Mouse (Mus musculus) cerebellum, adult (tissue): ENCODE results near the gene Notch1.

Experiments used
- ATAC-seq: cut with Nextera tagmentation; 2 replicates; pipeline ENCODE4 v1.9.2; 2017; ENCODE audit warnings: mild to moderate bottlenecking, moderate library complexity, mixed read lengths; ENCODE audit not compliant: insufficient number of reproducible peaks, low FRiP score, low TSS enrichment

The Notch1 gene

DNA sequence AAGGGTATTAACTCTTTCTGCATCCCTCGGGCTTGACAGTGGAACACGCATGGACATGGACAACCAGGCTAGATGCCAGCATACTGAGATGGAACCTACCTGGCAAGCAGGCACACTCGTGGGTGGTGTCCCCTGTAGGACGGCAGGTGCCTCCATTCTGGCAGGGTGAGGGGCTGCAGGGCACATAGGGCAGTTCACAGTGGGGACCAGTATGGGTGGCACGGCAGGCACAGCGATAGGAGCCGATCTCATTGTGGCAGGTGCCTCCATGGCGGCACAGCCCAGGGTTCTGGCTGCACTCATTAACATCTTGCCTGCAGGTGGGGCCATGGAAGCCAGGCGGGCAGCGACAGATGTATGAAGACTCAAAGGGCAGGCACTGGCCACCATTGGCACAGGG, 32.3 kb downstream of the Notch1 start:
- no peak for ATAC-seq

GRCm38 (mm10) chr2:26483230-26483869, 33.1 kb downstream of the Notch1 start:
- ATAC-seq: no peak

GRCm38 (mm10) chr2:26482824-26483223, 33.6 kb downstream of the Notch1 start:
- no peak for ATAC-seq

GRCm38 (mm10) chr2:26481724-26482495, 34.6 kb downstream of the Notch1 start:
- no peak for ATAC-seq

- ATAC-seq: no peak
Observed at GRCm38 (mm10) chr2:26480911-26481310, 35.6 kb downstream of the Notch1 start.

- no peak for ATAC-seq
Observed at GRCm38 (mm10) chr2:26478685-26479205, 37.7 kb downstream of the Notch1 start.

DNA sequence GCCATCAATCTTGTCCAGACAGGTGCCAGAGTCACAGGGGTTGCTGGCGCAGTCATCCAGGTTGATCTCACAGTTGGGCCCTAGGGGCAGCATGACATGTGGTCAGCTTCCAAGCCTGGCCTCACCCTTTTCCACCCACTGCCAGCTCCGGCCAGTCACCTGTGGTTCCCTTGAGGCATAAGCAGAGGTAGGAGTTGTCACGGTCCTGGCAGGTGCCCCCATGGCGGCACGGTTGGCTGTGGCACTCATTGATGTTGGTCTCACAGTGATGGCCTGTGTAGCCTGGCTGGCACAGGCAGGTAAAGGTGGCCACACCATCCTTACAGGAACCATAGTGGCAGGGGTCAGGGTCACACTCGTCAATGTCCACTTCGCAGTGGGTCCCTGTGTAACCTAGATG, 38.6 kb downstream of the Notch1 start:
- no peak for ATAC-seq

DNA sequence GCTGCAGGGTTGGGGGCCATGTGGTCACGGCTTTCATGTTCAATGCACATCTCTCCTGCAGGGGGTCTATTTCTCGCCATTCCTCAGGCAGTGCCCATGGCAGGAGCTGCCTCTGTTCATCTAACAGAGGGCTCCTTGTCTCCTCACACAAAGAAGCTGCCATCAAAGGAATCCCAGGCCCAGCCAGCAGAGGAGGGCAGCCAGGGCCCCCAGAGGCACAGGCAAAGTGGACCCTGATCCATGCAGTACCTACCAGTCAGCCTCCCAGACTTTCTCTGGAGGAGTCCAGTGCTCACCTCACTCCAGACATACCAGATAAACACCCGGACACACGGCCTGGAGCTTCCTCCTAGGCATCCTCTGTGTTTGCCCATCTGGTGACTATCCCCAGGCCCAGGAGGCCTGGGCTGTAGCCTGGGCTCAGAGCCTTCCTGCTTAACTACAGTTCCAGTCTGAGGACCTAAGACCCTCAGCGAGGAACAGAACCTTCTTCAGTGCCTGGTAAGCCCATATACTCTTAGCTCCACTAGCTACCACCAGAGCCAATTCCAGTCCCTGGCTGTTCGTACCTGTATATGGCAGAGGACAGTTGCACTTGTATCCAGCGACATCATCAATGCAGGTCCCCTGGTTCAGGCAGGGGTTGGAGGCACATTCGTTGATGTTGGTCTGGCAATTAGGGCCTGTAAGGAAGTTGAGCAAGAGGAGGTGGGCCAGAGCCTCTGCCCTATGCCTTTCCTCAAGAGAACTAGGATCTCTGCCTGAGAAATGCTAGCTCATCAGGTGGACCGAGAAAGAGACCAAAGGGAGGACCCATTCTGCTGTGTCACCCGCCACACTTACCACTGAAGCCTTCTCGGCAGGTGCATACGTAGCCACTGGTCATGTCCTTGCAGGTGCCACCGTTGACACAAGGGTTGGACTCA, 40.7 kb downstream of the Notch1 start:
- no peak for ATAC-seq

GRCm38 (mm10) chr2:26474789-26475504, 41.5 kb downstream of the Notch1 start:
- no peak for ATAC-seq

DNA sequence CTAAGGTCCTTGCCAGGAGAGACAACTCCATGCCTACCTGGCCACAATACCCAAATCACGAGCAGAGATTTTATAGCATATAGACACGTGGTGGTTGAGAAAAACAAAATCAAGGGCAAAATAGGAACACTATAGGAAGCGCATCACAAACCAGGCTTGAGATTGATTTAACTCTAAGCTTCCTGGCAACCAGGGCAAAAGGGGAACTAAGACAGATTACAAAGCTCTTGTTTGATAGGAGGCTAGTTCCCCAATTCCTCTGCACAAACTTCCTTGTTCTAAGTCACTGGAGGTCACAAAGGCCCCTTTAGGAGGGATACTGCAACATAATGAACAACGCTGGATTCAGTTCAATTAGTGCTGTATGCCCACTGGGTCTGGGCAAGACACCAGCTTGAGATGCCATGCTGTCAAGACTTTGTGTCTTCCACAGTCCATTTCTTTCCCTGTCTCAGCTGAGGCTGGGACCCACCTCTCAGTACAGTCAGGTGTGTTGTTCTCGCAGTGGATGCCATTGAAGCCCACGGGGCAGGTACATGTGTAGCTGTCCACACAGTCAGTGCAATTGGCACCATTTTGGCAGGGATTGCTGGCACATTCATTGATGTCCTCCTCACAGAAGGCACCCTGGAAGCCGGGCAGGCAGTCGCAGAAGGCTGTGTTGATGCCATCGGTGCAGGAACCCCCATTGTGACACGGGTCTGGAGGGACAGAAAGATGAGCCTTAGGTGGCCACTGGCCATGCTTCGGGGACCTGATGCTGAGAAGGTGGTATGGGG, 44.0 kb downstream of the Notch1 start:
- ATAC-seq: no peak

DNA sequence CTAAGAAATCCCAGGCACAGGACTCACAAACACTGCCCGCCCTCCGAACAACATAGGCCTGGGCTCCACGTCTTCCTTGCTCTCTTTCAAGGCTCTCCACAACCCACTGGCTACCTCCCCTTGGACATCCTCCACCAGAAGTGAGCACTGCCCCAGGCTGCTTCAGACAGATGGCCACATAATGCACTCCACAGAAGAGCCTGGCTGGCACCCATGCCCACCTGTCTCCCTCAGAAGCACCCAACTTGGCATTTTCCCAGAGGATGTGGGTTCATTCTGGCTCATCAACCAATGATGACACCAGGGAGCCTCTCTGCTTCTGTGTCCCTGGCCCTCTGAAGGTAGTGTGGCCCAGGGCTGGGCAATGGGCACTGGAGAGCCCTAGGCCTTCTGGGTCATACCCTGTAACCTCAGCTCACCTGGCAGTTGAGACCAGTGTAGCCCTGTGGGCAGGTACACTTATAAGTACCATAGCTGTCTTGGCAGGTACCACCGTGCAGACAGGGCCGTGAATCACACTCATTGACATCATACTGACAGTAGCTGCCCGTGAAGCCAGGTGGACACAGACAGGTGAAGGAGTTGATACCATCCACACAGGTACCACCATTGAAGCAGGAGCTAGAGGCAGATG, 44.7 kb downstream of the Notch1 start:
- no peak for ATAC-seq

DNA sequence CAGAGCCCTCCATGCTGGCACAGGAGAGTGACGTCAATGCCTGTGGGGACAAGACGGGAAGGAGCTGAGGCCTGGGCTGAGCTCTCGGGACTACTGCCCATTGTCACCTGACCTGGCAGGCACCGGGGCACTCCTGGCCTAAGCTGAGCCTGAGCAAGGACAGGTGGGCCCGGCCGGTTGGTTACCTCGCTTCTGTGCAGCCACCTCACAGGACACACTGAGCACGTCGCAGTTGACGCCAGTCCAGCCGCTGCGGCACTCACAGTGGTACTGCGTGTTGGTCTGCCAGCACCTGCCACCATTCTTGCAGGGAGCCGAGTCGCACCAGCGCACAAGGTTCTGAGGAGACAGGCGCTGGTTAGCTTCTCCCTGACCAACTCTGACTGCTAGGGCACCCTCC, 45.5 kb downstream of the Notch1 start:
- ATAC-seq: no peak

DNA sequence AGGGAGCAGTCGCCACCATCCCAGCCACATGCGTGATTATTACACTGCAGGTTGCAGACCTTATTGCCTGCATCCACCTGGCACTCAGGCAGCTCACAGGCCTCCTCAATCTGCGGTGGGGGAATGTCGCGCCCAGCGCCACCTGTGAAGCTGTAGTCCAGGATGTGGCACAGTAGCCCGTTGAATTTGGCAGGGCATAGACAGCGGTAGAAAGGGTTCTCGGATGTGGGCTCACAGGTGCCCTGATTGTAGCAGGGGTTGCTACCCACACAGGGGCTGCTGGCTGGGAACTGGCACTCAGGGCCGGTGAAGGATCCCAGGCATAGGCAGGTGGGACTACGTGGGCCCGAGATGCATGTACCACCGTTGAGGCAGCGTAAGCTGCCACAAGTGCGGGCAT, 48.1 kb downstream of the Notch1 start:
- ATAC-seq: no peak

GRCm38 (mm10) chr2:26463412-26463811, 53.1 kb downstream of the Notch1 start:
- ATAC-seq: no peak

DNA sequence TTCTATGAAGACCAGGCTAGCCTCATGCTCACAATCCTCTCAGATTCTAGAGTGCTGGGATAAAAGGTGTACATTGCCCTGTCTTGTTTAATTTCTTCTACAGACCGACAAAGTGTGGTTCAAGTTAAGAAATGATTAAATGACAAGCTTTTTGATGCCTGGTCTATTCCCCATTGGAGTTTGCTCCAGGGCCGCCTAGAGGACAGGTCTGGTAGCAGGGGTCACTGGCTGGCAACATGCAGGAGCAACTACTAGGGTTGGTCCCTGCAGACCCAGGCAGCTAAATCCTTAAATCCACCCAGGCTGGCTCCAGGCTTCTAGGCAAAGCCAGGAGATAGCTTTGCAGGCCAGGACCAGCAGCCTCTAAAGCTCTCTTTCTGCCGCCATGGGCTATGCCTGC, 53.5 kb downstream of the Notch1 start:
- no peak for ATAC-seq

- no peak for ATAC-seq
Observed at GRCm38 (mm10) chr2:26461667-26462066, 54.8 kb downstream of the Notch1 start.

GRCm38 (mm10) chr2:26460837-26461236, 55.6 kb downstream of the Notch1 start:
- no peak for ATAC-seq

DNA sequence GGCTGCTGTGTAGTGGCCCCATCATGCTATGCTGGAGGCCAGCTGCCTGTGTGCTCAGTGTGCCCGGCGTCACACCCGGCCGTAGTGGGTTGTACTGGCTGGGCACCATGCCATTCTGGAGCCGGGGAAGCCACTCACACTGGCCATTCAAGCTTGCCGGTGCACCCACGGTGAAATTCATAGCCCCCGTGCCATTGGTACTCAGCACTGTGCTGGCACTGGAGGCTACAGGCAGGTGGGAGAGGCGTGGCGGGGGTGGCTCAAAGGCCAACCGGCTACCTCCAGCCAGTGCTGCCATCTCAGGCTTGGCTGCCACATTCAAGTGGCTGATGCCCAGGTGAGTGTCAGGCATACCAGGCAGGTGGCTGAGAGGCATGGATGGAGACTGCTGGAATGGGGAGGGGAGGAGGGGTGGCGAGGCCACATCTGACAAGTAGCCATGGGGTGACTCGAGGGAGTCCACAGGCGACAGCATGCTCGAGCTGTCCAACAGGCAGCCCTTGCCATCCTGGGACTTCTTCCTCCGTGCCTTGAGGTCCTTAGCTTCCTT, 56.3 kb downstream of the Notch1 start:
- no peak for ATAC-seq

DNA sequence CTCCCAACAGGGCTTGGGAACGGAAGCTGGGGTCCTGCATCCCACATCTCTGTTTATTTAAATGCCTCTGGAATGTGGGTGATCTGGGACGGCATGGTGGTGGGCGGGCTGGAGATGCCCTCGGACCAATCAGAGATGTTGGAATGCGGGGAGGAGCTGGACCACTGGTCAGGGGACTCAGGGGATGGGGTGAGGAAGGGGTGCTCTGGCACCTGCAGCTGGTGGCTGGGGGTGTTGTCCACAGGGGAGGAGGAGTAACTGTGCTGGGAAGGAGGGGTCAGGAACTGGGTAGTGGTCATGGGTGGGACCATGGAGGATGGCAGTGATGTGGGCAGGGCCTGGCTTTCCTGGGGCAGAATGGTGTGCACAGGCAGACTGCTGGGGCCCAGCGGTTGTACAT, 57.0 kb downstream of the Notch1 start:
- no peak for ATAC-seq
